Mouse (Mus musculus) erythroblast, embryonic 14.5 days (primary cell): ENCODE data around the gene Nt5c3b. TPM values are rescaled to one million over a fixed set of nuclear protein-coding genes. Genes with fewer than 3 reads are reported as not detected.

ENCODE experiments used
- H3K27me3 ChIP-seq: 2 replicates; pipeline ENCODE4 v1.6.1; 2012; ENCODE audit warnings: inconsistent platforms; ENCODE audit not compliant: control insufficient read depth
- H3K36me3 ChIP-seq: 2 replicates; pipeline ENCODE4 v1.6.1; 2012; ENCODE audit warnings: mild to moderate bottlenecking, inconsistent platforms; ENCODE audit not compliant: control insufficient read depth
- H3K4me1 ChIP-seq: 2 replicates; pipeline ENCODE4 v1.6.1; 2012; ENCODE audit warnings: inconsistent platforms; ENCODE audit not compliant: control insufficient read depth
- H3K4me3 ChIP-seq: replicated peaks from 2 replicates; pipeline ENCODE3; 2012; ENCODE audit warnings: moderate library complexity, mild to moderate bottlenecking, inconsistent platforms
- H3K9me3 ChIP-seq: 2 replicates; pipeline ENCODE4 v1.6.1; 2012; ENCODE audit warnings: low read length, inconsistent platforms, mixed read lengths; ENCODE audit not compliant: control insufficient read depth
- GATA1 ChIP-seq: IDR thresholded peaks from 2 replicates; pipeline ENCODE4 v1.6.1; 2012; ENCODE audit warnings: low read length, inconsistent platforms, mixed read lengths
- TAL1 ChIP-seq: IDR thresholded peaks from 3 replicates; pipeline ENCODE4 v1.6.1; 2012; ENCODE audit warnings: low read length, inconsistent platforms, mixed read lengths
- polyA plus RNA-seq: library from polyadenylated mRNA; stranded (reverse); fragments of >175 nt; gene quantifications from 2 replicates; pipeline ENCODE4 v1.2.3, GENCODE M21; 2012

The Nt5c3b gene
- polyA plus RNA-seq, result 1.4 and 1.9 TPM in 2 replicates

GRCm38 (mm10) chr11:100441797-100442196 lies at the start of gene Nt5c3b, which contains the start of gene Klhl10:
Gene Nt5c3b (minus strand): TSS chr11:100441808.
Gene Klhl10 (plus strand): TSS chr11:100441917.
- H3K4me1 ChIP-seq, result peaks cover 23% of the 10 kb centered on the region
- peaks cover 3% of the 10 kb centered on the region; the same call in 1 of the 2 replicates for H3K36me3 ChIP-seq
- no peak for TF ChIP-seq TAL1
- no peak for TF ChIP-seq GATA1
- H3K9me3 ChIP-seq, result no peaks in the 10 kb centered on the region
- H3K4me3 ChIP-seq, result peak within 1 kb of the TSS; percentile 76
- H3K27me3 ChIP-seq, result no peaks in the 10 kb centered on the region

DNA sequence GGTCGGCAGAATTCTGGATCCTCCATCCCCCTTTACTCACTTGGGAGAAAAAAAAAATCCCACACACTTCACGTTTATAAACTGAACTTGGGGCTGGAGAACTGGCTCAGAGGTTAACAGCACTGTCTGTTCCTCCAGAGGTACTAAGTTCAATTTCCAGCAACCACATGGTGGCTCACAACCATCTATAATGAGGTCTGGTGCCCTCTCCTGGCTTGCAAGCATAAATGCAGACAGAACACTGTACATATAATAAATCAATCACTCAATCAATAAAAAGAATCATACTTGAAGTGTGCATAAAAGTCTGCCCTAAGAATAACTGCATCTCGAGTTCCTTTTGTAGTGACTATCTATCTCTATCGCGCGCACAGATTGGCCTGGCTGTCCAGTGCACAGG lies 49.3 kb upstream of the Nt5c3b start:
- H3K4me3 ChIP-seq, result no peak overlapping the region
- no peaks in the 10 kb centered on the region for H3K27me3 ChIP-seq
- H3K36me3 ChIP-seq, result peaks cover 80% of the 10 kb centered on the region
- H3K9me3 ChIP-seq, result no peaks in the 10 kb centered on the region
- H3K4me1 ChIP-seq, result no peaks in the 10 kb centered on the region
- no peak for TF ChIP-seq TAL1
- no peak for TF ChIP-seq GATA1

- Histone ChIP-seq H3K4me3 (no peak overlapping the region), H3K36me3 (peaks cover 83% of the 10 kb centered on the region), H3K9me3 (no peaks in the 10 kb centered on the region), H3K4me1 (no peaks in the 10 kb centered on the region), H3K27me3 (no peaks in the 10 kb centered on the region)
- TF ChIP-seq GATA1 (no peak), TAL1 (no peak)
These were observed 44.4 kb upstream of the Nt5c3b start for GRCm38 (mm10) chr11:100485801-100486538.

DNA sequence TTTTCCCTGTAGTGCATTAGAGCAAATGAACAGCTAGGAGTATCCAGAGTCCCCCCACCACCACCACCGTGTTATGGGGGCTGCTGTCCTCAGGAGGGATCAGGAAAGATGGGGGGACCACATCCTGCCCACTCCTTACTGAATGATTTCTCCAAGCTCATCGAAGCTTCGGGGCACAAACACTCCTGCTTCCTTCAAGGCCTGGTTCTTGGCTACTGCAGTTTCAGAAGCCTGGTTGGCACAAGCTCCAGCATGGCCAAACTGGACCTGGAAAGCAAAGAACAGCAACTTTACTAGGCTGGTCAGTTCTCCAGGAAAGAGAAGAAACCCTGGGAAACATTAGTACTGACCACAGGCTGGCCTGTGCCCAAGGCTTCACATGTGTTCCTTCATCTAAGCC lies 42.9 kb upstream of the Nt5c3b start:
- no peak for TF ChIP-seq GATA1
- TF ChIP-seq TAL1, result no peak
- H3K9me3 ChIP-seq, result no peaks in the 10 kb centered on the region
- no peak overlapping the region for H3K4me3 ChIP-seq
- H3K36me3 ChIP-seq, result peaks cover 82% of the 10 kb centered on the region
- H3K27me3 ChIP-seq, result no peaks in the 10 kb centered on the region
- no peaks in the 10 kb centered on the region for H3K4me1 ChIP-seq

DNA sequence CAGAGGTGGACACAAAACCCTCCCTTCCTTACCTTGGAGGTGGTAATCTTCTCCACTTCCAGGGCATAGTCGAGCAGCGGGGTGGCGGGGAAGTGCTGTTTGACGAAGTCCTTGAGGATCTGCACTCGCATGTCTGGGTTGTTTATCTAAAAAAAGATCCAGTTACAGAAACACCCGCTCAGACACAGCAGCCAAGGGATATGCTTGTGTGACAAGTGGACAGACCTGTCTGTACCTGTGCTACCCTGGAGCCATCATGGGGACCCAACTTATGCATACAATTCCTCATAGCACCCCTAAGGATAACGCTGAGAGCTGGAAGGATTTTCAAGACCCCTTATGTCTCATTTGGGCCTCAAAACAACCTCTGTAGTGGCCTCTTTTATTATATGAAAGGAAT lies 37.5 kb upstream of the Nt5c3b start:
- no peak for TF ChIP-seq GATA1
- Histone ChIP-seq H3K4me3 (no peak overlapping the region), H3K36me3 (peaks cover 69% of the 10 kb centered on the region), H3K9me3 (no peaks in the 10 kb centered on the region), H3K4me1 (no peaks in the 10 kb centered on the region), H3K27me3 (no peaks in the 10 kb centered on the region)

DNA sequence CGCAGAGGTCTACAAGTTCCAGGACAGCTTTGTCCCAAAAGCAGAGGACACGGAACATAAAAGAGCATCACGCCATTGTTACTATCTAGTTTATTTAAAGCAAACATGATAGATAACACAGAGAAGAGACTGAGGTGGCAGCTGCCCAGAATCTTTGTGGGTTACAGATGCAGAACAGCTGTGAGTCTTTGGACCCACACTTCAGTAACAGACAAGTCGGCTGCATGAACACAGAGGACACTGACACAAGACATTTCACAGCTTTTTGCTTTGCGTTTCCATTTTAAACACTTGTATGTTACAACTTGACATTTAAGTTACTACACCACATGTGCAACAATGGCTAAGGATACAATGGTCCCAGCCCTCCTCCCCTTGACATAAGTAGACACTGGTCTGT lies 34.7 kb upstream of the Nt5c3b start:
- peaks cover 46% of the 10 kb centered on the region for H3K36me3 ChIP-seq
- no peak for TF ChIP-seq TAL1
- TF ChIP-seq GATA1, result no peak
- H3K4me1 ChIP-seq, result peaks cover 16% of the 10 kb centered on the region
- H3K9me3 ChIP-seq, result no peaks in the 10 kb centered on the region
- no peaks in the 10 kb centered on the region for H3K27me3 ChIP-seq
- H3K4me3 ChIP-seq, result no peak overlapping the region

- TF ChIP-seq GATA1 (no peak), TAL1 (no peak)
- Histone ChIP-seq H3K36me3 (peaks cover 31% of the 10 kb centered on the region), H3K4me3 (peak overlapping the region; percentile 79), H3K9me3 (no peaks in the 10 kb centered on the region), H3K4me1 (peaks cover 35% of the 10 kb centered on the region), H3K27me3 (no peaks in the 10 kb centered on the region)
These were observed 31.3 kb upstream of the Nt5c3b start for GRCm38 (mm10) chr11:100472935-100473295.

- TF ChIP-seq TAL1, result no peak
- no peak for TF ChIP-seq GATA1
- no peaks in the 10 kb centered on the region for H3K9me3 ChIP-seq
- H3K4me1 ChIP-seq, result peaks cover 35% of the 10 kb centered on the region
- peaks cover 31% of the 10 kb centered on the region for H3K36me3 ChIP-seq
- H3K27me3 ChIP-seq, result no peaks in the 10 kb centered on the region
- peak within 1 kb of the TSS; percentile 79 for H3K4me3 ChIP-seq
These were observed 30.8 kb upstream of the Nt5c3b start, which contains the start of gene Klhl11 for GRCm38 (mm10) chr11:100472197-100472934. Gene Klhl11 (minus strand): TSS chr11:100472741.
